Mouse (Mus musculus) right cerebral cortex, postnatal 10 days (tissue): ENCODE measurements around the gene Acot13.
"Not testable (repeated sequence)": the region's sequence is repeated elsewhere in the genome, so short reads cannot be mapped to it uniquely, and the experiment has no call there.

Source experiments
- DNase-seq, 2 experiments: peaks; one replicate each; pipeline ENCODE4 v3.0.0; 2021; ENCODE audit warnings: low spot score in 2 of 2

Acot13 gene

GRCm38 (mm10) chr13:24831353-24832130, at the start of gene Acot13, which contains the start of gene Tdp2:
Acot13 (minus strand) TSS chr13:24831540.
Tdp2 (plus strand) TSS chr13:24831679.
- DNase-seq, result peak; percentile 95 to 96

GRCm38 (mm10) chr13:24880704-24881103, 49.4 kb upstream of the Acot13 start:
- no peak for DNase-seq

GRCm38 (mm10) chr13:24880208-24880607, 48.9 kb upstream of the Acot13 start:
- no peak for DNase-seq

GRCm38 (mm10) chr13:24879359-24880040, 48.2 kb upstream of the Acot13 start:
- DNase-seq, result no peak

- no peak for DNase-seq
Measured at GRCm38 (mm10) chr13:24868233-24868632, 36.9 kb upstream of the Acot13 start.

- DNase-seq, result no peak
Measured at GRCm38 (mm10) chr13:24867789-24868188, 36.4 kb upstream of the Acot13 start.

- DNase-seq, result no peak
Measured at GRCm38 (mm10) chr13:24866430-24867402, 35.4 kb upstream of the Acot13 start.

- DNase-seq, result peak in 1 of 2 experiments; percentile 48
Measured at GRCm38 (mm10) chr13:24862520-24862919, 31.2 kb upstream of the Acot13 start.

- no peak for DNase-seq
Measured at GRCm38 (mm10) chr13:24862021-24862420, 30.7 kb upstream of the Acot13 start.

GRCm38 (mm10) chr13:24861084-24861483, 29.7 kb upstream of the Acot13 start:
- DNase-seq, result no peak

- DNase-seq, result no peak
Measured at GRCm38 (mm10) chr13:24859115-24859514, 27.8 kb upstream of the Acot13 start.

- DNase-seq, result no peak
Measured at GRCm38 (mm10) chr13:24852570-24852969, 21.2 kb upstream of the Acot13 start.

GRCm38 (mm10) chr13:24851989-24852388, 20.6 kb upstream of the Acot13 start:
- no peak for DNase-seq

- DNase-seq, result no peak
Measured at GRCm38 (mm10) chr13:24849318-24849717, 18.0 kb upstream of the Acot13 start.

- peak; percentile 75 to 77 for DNase-seq
Measured at GRCm38 (mm10) chr13:24844983-24845955, 13.9 kb upstream of the Acot13 start, which contains the start of gene D130043K22Rik. D130043K22Rik (plus strand) TSS chr13:24845135.

GRCm38 (mm10) chr13:24841702-24842101, 10.4 kb upstream of the Acot13 start:
- no peak for DNase-seq

GRCm38 (mm10) chr13:24839831-24840230, 8.5 kb upstream of the Acot13 start:
- DNase-seq, result no peak

- not testable (repeated sequence) for DNase-seq
Measured at GRCm38 (mm10) chr13:24837765-24838164, 6.4 kb upstream of the Acot13 start.

- no peak for DNase-seq
Measured at GRCm38 (mm10) chr13:24832811-24833155, 1.4 kb upstream of the Acot13 start.

GRCm38 (mm10) chr13:24832131-24832810, 931 bp upstream of the Acot13 start:
- DNase-seq, result no peak
